Mouse (Mus musculus) neural tube, embryonic 13.5 days (tissue): ENCODE data around the gene Cp. TPM values are rescaled to one million over a fixed set of nuclear protein-coding genes. Genes with fewer than 3 reads are reported as not detected.
"Not testable (repeated sequence)": the region's sequence is repeated elsewhere in the genome, so short reads cannot be mapped to it uniquely, and the experiment has no call there.

Experiments used
- ATAC-seq: fragments of 200-750 bp; cut with Nextera tagmentation; 2 replicates; pipeline ENCODE4 v1.8.0; 2017; ENCODE audit warnings: low read depth, mild to moderate bottlenecking, moderate TSS enrichment, moderate library complexity
- H3K27ac ChIP-seq: fragments of 300-500 bp; sonication (generic); replicated peaks from 2 replicates; pipeline ENCODE4 v1.5.1; 2015; ENCODE audit warnings: moderate library complexity, mild to moderate bottlenecking, inconsistent platforms
- H3K27me3 ChIP-seq: fragments of 300-500 bp; sonication (generic); 2 replicates; pipeline ENCODE4 v1.6.1; 2015; ENCODE audit warnings: mild to moderate bottlenecking, inconsistent platforms
- H3K36me3 ChIP-seq: fragments of 300-500 bp; sonication (generic); 2 replicates; pipeline ENCODE4 v1.6.1; 2015; ENCODE audit warnings: mild to moderate bottlenecking, inconsistent platforms
- H3K4me1 ChIP-seq: fragments of 300-500 bp; sonication (generic); replicated peaks from 2 replicates; pipeline ENCODE4 v1.6.1; 2015; ENCODE audit warnings: inconsistent platforms
- H3K4me2 ChIP-seq: fragments of 300-500 bp; sonication (generic); 2 replicates; pipeline ENCODE4 v1.6.1; 2015; ENCODE audit warnings: inconsistent platforms, mild to moderate bottlenecking, moderate library complexity
- H3K4me3 ChIP-seq: fragments of 300-500 bp; sonication (generic); 2 replicates; pipeline ENCODE4 v1.5.1; 2015; ENCODE audit warnings: mild to moderate bottlenecking, inconsistent platforms
- H3K9ac ChIP-seq: fragments of 300-500 bp; sonication (generic); 2 replicates; pipeline ENCODE4 v1.6.1; 2015; ENCODE audit warnings: moderate library complexity, mild to moderate bottlenecking, inconsistent platforms
- H3K9me3 ChIP-seq: fragments of 300-500 bp; sonication (generic); 2 replicates; pipeline ENCODE4 v1.6.1; 2016; ENCODE audit warnings: inconsistent platforms
- WGBS: fragments of 180-500 bp; shearing (Covaris S2); methylation state at CpG from one replicate; pipeline ENCODE4 v1.1.7; 2015; 5-methylcytosine and 5-hydroxymethylcytosine counted together
- polyA plus RNA-seq: library from polyadenylated mRNA; unstranded; fragments of >200 nt; fragmentation: Nextera tagmentation; extraction: Ambion mirVana; gene quantifications from 2 replicates; pipeline ENCODE4 v1.2.1, GENCODE M21; 2015

Cp gene
- 6.8 and 7.9 TPM in 2 replicates for polyA plus RNA-seq

- 17% methylated on average over 5 of the region's 5 CpGs for WGBS
- ATAC-seq = no peak
- Histone ChIP-seq H3K4me3 (no peak within 1 kb of the TSS), H3K9me3 (no peaks in the 10 kb centered on the region), H3K27me3 (no peaks in the 10 kb centered on the region), H3K4me2 (peak within 1 kb of the TSS; percentile 13; the same call in 1 of the 2 replicates), H3K27ac (no peak within 1 kb of the TSS), H3K9ac (no peak within 1 kb of the TSS), H3K36me3 (no peaks in the 10 kb centered on the region), H3K4me1 (peaks cover 10% of the 10 kb centered on the region)
Observed at GRCm38 (mm10) chr3:19956885-19957284, at the start of gene Cp. TSS of gene Cp (plus strand) at chr3:19957054.

DNA sequence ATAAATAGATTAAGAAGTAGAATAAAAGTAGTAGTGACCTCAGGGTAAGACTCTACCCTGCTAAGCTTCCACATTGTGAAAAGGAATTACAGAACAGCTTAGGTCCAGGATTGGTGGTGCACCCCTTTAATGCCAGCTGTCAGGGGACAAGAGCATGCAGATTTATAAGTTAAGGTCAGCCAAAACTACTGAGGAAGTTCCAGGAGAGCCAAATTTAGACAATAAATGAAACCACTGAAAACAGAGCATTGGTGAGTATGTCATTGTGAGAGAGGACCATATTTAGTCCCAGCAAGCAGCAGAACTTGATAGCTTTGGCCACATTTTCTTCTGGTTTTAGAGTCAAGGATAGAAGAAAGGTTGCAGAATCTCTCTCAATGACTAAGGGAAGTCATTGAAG is 8.3 kb upstream of the Cp start:
- no peak overlapping the region for H3K4me2 ChIP-seq
- H3K9ac ChIP-seq = no peak overlapping the region
- H3K27me3 ChIP-seq = no peaks in the 10 kb centered on the region
- ATAC-seq = no peak
- H3K4me1 ChIP-seq = no peaks in the 10 kb centered on the region
- H3K36me3 ChIP-seq = no peaks in the 10 kb centered on the region
- H3K27ac ChIP-seq = no peak overlapping the region
- no peak overlapping the region for H3K4me3 ChIP-seq
- H3K9me3 ChIP-seq = no peaks in the 10 kb centered on the region

GRCm38 (mm10) chr3:19949401-19949800 is 7.5 kb upstream of the Cp start:
- not testable (repeated sequence) for H3K9me3 ChIP-seq, H3K4me3 ChIP-seq, H3K9ac ChIP-seq, H3K4me2 ChIP-seq, H3K36me3 ChIP-seq, H3K27me3 ChIP-seq, ATAC-seq, H3K4me1 ChIP-seq, H3K27ac ChIP-seq
- WGBS = 81% methylated on average over 1 of the region's 1 CpGs

DNA sequence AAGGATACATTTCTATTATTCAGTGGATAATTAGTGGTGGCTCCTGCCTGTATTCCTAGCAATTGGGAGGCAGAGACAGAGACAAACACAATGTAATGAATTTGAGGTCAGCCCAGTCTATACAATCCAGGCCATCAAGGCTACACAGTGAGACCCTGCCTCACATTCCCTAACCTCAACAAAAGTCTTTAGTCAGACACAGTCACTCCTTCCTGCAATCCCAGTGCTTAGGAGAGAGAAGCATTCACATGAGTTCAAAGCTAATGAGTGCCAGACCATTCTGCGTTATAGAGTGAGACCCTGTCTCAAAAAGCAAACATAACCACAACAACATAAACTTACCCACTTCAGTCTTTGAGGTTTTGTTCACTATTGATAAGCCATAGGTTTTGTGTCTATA is 3.4 kb upstream of the Cp start:
- no peak overlapping the region for H3K27ac ChIP-seq
- peaks cover 10% of the 10 kb centered on the region for H3K4me1 ChIP-seq
- no peaks in the 10 kb centered on the region for H3K36me3 ChIP-seq
- ATAC-seq = no peak
- no peak overlapping the region for H3K4me2 ChIP-seq
- H3K9ac ChIP-seq = no peak overlapping the region
- H3K4me3 ChIP-seq = no peak overlapping the region
- H3K9me3 ChIP-seq = no peaks in the 10 kb centered on the region
- no peaks in the 10 kb centered on the region for H3K27me3 ChIP-seq
- WGBS = 8% methylated on average over 1 of the region's 1 CpGs

DNA sequence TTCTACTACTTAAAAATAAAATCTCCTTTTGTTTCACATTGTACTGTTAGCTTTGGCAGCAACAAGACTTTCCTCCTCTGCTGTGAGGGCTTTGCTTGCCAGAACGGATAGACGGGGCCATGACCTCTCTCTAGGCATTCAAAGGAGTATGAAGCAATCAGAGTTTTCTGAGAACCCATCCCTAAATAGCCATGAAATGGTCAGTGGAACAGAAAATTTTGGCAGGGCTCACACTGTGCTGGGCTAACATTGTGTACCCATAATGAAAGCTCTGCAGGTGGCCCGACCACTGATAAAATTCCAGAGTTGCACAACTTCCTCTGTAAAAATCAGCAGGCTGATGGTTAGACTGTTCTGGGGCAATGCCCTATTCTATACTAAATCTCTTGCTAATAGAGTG is 3.0 kb upstream of the Cp start:
- Histone ChIP-seq H3K4me1 (peaks cover 10% of the 10 kb centered on the region), H3K27me3 (no peaks in the 10 kb centered on the region), H3K9ac (no peak overlapping the region), H3K9me3 (no peaks in the 10 kb centered on the region), H3K27ac (no peak overlapping the region), H3K4me2 (no peak overlapping the region), H3K36me3 (no peaks in the 10 kb centered on the region), H3K4me3 (no peak overlapping the region)
- ATAC-seq = peak; percentile 50
- 19% methylated on average over 3 of the region's 3 CpGs for WGBS

DNA sequence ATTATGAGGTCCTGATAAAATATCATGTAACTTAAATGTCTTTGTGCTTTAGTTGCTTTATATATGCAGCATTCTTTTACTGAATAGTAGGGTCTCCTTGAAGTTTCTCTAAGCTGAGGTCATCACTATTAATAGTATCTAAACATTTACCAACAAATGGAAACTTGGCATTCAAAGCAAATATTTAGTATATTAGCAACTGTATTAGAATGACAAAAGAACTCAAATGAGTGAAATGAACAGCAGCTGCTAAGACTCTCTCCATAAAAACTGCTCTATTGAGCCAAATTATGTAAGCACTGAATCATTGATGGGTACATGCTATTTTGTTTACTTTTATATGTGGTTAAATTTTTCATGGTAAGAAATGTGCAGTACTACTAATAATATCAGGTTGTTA is 1.2 kb downstream of the Cp start:
- no peaks in the 10 kb centered on the region for H3K9me3 ChIP-seq
- no peak overlapping the region for H3K27ac ChIP-seq
- H3K4me3 ChIP-seq = no peak overlapping the region
- no peaks in the 10 kb centered on the region for H3K27me3 ChIP-seq
- H3K4me2 ChIP-seq = no peak overlapping the region
- ATAC-seq = no peak
- H3K36me3 ChIP-seq = no peaks in the 10 kb centered on the region
- H3K9ac ChIP-seq = no peak overlapping the region
- H3K4me1 ChIP-seq = peaks cover 10% of the 10 kb centered on the region

DNA sequence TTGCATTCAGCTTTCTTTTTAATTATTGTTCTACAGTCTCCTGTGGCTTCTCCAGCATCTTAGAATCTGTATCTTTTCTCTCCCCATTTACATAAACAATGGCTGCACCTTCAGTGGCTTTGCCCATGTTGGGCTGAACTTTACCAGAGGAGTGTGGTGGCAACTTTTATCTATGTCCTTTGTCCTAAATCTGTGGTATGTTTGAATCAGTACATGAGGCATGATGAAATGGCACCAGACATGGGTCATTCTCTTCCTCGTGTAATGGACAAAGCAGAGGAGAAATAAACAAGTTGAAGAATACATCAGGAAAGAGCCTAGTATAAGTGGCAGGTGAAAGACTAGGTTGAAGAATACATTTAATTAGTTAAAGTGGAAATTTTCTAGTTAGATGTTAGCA is 2.1 kb downstream of the Cp start:
- H3K9me3 ChIP-seq = no peaks in the 10 kb centered on the region
- no peaks in the 10 kb centered on the region for H3K36me3 ChIP-seq
- H3K27ac ChIP-seq = no peak overlapping the region
- H3K27me3 ChIP-seq = no peaks in the 10 kb centered on the region
- no peak overlapping the region; the same call in 1 of the 2 replicates for H3K4me2 ChIP-seq
- H3K4me1 ChIP-seq = peaks cover 6% of the 10 kb centered on the region
- WGBS = 80% methylated on average over 1 of the region's 1 CpGs
- no peak overlapping the region for H3K4me3 ChIP-seq
- H3K9ac ChIP-seq = no peak overlapping the region
- no peak for ATAC-seq

- no peak overlapping the region for H3K4me3 ChIP-seq
- H3K4me1 ChIP-seq = peaks cover 5% of the 10 kb centered on the region; the same call in 1 of the 2 replicates
- WGBS = 87% methylated on average over 3 of the region's 3 CpGs
- no peak overlapping the region for H3K27ac ChIP-seq
- no peak for ATAC-seq
- H3K36me3 ChIP-seq = no peaks in the 10 kb centered on the region
- H3K4me2 ChIP-seq = no peak overlapping the region
- H3K9me3 ChIP-seq = no peaks in the 10 kb centered on the region
- no peak overlapping the region for H3K9ac ChIP-seq
- no peaks in the 10 kb centered on the region for H3K27me3 ChIP-seq
Observed at GRCm38 (mm10) chr3:19960570-19961114, 3.8 kb downstream of the Cp start.

DNA sequence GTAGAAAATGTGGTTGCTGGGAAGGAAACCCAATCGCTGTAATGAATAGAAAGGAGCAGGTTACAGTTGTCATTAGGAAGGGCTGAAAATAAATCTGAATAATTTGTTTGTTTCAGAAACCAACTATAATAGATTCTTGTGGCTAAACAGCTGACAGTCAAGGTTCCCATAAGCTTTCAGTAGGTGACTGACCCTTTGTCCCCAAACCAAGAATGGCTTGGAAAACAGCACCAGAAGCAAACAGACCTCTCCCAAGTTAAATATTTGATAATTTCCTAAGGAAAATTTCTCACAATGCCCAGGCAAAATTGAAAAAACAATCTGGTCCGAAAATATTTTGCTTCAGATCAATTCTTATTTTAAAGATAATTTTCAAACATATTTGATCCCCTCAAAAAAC is 4.5 kb downstream of the Cp start:
- H3K4me3 ChIP-seq = no peak overlapping the region
- H3K9ac ChIP-seq = no peak overlapping the region
- H3K4me1 ChIP-seq = peaks cover 5% of the 10 kb centered on the region; the same call in 1 of the 2 replicates
- H3K27me3 ChIP-seq = no peaks in the 10 kb centered on the region
- H3K36me3 ChIP-seq = no peaks in the 10 kb centered on the region
- no peak overlapping the region for H3K4me2 ChIP-seq
- no peak for ATAC-seq
- 90% methylated on average over 2 of the region's 2 CpGs for WGBS
- H3K9me3 ChIP-seq = no peaks in the 10 kb centered on the region
- H3K27ac ChIP-seq = no peak overlapping the region

GRCm38 (mm10) chr3:19962769-19963513 is 6.1 kb downstream of the Cp start:
- Histone ChIP-seq H3K36me3 (no peaks in the 10 kb centered on the region), H3K27me3 (no peaks in the 10 kb centered on the region), H3K9ac (no peak overlapping the region), H3K4me2 (no peak overlapping the region), H3K4me3 (no peak overlapping the region), H3K4me1 (no peaks in the 10 kb centered on the region), H3K27ac (no peak overlapping the region), H3K9me3 (no peaks in the 10 kb centered on the region)
- WGBS = 86% methylated on average over 3 of the region's 3 CpGs
- no peak for ATAC-seq

GRCm38 (mm10) chr3:19964625-19965188 is 7.9 kb downstream of the Cp start:
- no peak overlapping the region for H3K4me3 ChIP-seq
- H3K36me3 ChIP-seq = no peaks in the 10 kb centered on the region
- ATAC-seq = no peak
- 76% methylated on average over 2 of the region's 2 CpGs for WGBS
- no peak overlapping the region for H3K9ac ChIP-seq
- H3K4me2 ChIP-seq = no peak overlapping the region
- H3K4me1 ChIP-seq = no peaks in the 10 kb centered on the region
- no peaks in the 10 kb centered on the region for H3K9me3 ChIP-seq
- no peak overlapping the region for H3K27ac ChIP-seq
- H3K27me3 ChIP-seq = no peaks in the 10 kb centered on the region

- 92% methylated on average over 5 of the region's 5 CpGs for WGBS
- no peaks in the 10 kb centered on the region for H3K9me3 ChIP-seq
- no peak for ATAC-seq
- no peak overlapping the region for H3K4me3 ChIP-seq
- H3K27ac ChIP-seq = no peak overlapping the region
- no peak overlapping the region for H3K9ac ChIP-seq
- no peaks in the 10 kb centered on the region for H3K36me3 ChIP-seq
- no peaks in the 10 kb centered on the region for H3K4me1 ChIP-seq
- no peaks in the 10 kb centered on the region for H3K27me3 ChIP-seq
- H3K4me2 ChIP-seq = no peak overlapping the region
Observed at GRCm38 (mm10) chr3:19965239-19965638, 8.4 kb downstream of the Cp start.

DNA sequence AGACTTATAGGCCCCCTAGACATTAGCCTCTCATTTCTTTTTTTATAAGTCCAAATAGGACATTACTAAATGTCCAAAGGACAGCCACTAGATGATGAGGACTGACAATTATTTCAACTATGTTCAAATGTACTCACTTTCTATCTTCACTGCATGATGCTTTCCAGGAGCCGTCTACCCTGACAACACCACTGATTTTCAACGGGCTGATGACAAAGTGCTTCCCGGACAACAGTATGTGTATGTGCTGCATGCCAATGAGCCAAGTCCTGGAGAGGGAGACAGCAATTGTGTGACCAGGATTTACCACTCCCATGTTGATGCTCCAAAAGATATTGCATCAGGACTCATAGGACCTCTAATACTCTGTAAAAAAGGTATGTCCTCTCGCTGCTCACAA is 9.2 kb downstream of the Cp start:
- Histone ChIP-seq H3K9ac (no peak overlapping the region), H3K4me3 (no peak overlapping the region), H3K27ac (no peak overlapping the region), H3K27me3 (no peaks in the 10 kb centered on the region), H3K9me3 (no peaks in the 10 kb centered on the region), H3K4me2 (no peak overlapping the region), H3K36me3 (no peaks in the 10 kb centered on the region), H3K4me1 (no peaks in the 10 kb centered on the region)
- WGBS = 55% methylated on average over 4 of the region's 4 CpGs
- no peak for ATAC-seq
